Comparison of ENCODE assay signal across 8 mouse cellular contexts in genomic region chr4:125191010-125191409, GRCm38 (mm10).
DNase-seq lines count a peak whose midpoint lies in the region; ATAC-seq and TF ChIP-seq lines count a peak whose summit lies in the region.

No protein-coding gene starts in this region.

- no peak for TF ChIP-seq CTCF in intestine, postnatal 0 days (IDR thresholded peaks at IDR 0.05; ENCODE audit: low read depth)

- H3K4me2 ChIP-seq in hindbrain, embryonic 11.5 days (replicated peaks; ENCODE audit: low read depth, low read length): no peak overlapping the region
- H3K4me2 ChIP-seq in intestine, postnatal 0 days (replicated peaks; ENCODE audit: low read depth): no peak overlapping the region

- 0 out of 2 replicates have a peak, but pooled peaks cover 3% of the 10 kb centered on the region for H3K4me1 ChIP-seq in hindbrain, embryonic 11.5 days (replicated peaks; ENCODE audit: control insufficient read depth, insufficient read depth, low read length)
- peaks cover 3% of the 10 kb centered on the region; the same call in 1 of the 2 replicates for H3K4me1 ChIP-seq in limb, embryonic 10.5 days
- no peaks in the 10 kb centered on the region for H3K4me1 ChIP-seq in intestine, postnatal 0 days (replicated peaks; ENCODE audit: control insufficient read depth, insufficient read depth, low read length)

- no peaks in the 10 kb centered on the region for H3K36me3 ChIP-seq in hindbrain, embryonic 11.5 days (ENCODE audit: control insufficient read depth, insufficient read depth, low read length)
- H3K36me3 ChIP-seq in limb, embryonic 10.5 days: no peaks in the 10 kb centered on the region
- H3K36me3 ChIP-seq in intestine, postnatal 0 days (ENCODE audit: control insufficient read depth, insufficient read depth): no peaks in the 10 kb centered on the region

- no peak overlapping the region for H3K27ac ChIP-seq in hindbrain, embryonic 11.5 days (ENCODE audit: low read depth, low read length)
- H3K27ac ChIP-seq in limb, embryonic 10.5 days: no peak overlapping the region
- H3K27ac ChIP-seq in intestine, postnatal 0 days (ENCODE audit: low read depth, low read length): no peak overlapping the region

- 26% methylated on average over 11 of the region's 11 CpGs for WGBS in hindbrain, embryonic 11.5 days
- 14% methylated on average over 11 of the region's 11 CpGs for WGBS in limb, embryonic 10.5 days
- WGBS in intestine, postnatal 0 days: 16% methylated on average over 11 of the region's 11 CpGs

- DNase-seq in adrenal gland, postnatal 14 days: peak; percentile 55
- DNase-seq in adrenal gland, adult 18-20 months (ENCODE audit: low spot score in 2 of 2): no peak
- peak; percentile 64 to 75 for DNase-seq in cerebellum, postnatal 25 days
- DNase-seq in hindbrain, embryonic 11.5 days (ENCODE audit: low spot score): peak; percentile 48
- DNase-seq in limb, embryonic 10.5 days (ENCODE audit: low spot score): peak; percentile 41
- no peak for DNase-seq in B cell, adult 2 months

- H3K9ac ChIP-seq in hindbrain, embryonic 11.5 days (ENCODE audit: low read depth, low read length): no peak overlapping the region
- no peak overlapping the region for H3K9ac ChIP-seq in intestine, postnatal 0 days (ENCODE audit: low read depth, low read length)

- no peaks in the 10 kb centered on the region for H3K9me3 ChIP-seq in hindbrain, embryonic 11.5 days (ENCODE audit: control insufficient read depth, low read length)
- no peaks in the 10 kb centered on the region for H3K9me3 ChIP-seq in limb, embryonic 10.5 days (replicated peaks)
- no peaks in the 10 kb centered on the region for H3K9me3 ChIP-seq in intestine, postnatal 0 days (ENCODE audit: control insufficient read depth)

- H3K27me3 ChIP-seq in hindbrain, embryonic 11.5 days (ENCODE audit: control insufficient read depth, insufficient read depth, low read length): no peaks in the 10 kb centered on the region
- H3K27me3 ChIP-seq in limb, embryonic 10.5 days (ENCODE audit: low read depth, poor library complexity, severe bottlenecking): peaks cover 65% of the 10 kb centered on the region
- peaks cover 4% of the 10 kb centered on the region; the same call in 1 of the 2 replicates for H3K27me3 ChIP-seq in intestine, postnatal 0 days (replicated peaks; ENCODE audit: control insufficient read depth, insufficient read depth, low read length)

- H3K4me3 ChIP-seq in hindbrain, embryonic 11.5 days (ENCODE audit: low read depth, low read length): no peak overlapping the region
- H3K4me3 ChIP-seq in limb, embryonic 10.5 days: no peak overlapping the region
- H3K4me3 ChIP-seq in intestine, postnatal 0 days (ENCODE audit: low read depth, low read length): no peak overlapping the region

- ATAC-seq in hindbrain, embryonic 11.5 days (ENCODE audit: low FRiP score): no peak
- ATAC-seq in intestine, postnatal 0 days: no peak
- no peak for ATAC-seq in activated CD4-positive, CD25-positive, alpha-beta regulatory T cell, adult 4 months

Comparison
In these comparisons a context has a peak if more than half of its experiments do, and no peak if none do; other contexts are left out.
1. DNase-seq: peak in adrenal gland, postnatal 14 days (single experiment), cerebellum, postnatal 25 days (2 of 2), hindbrain, embryonic 11.5 days (single experiment) and limb, embryonic 10.5 days (single experiment); none in adrenal gland, adult 18-20 months (0 of 2) and B cell, adult 2 months (0 of 2).